Mouse (Mus musculus) macrophage (primary cell): Measurements from ENCODE around the gene A930018P22Rik. TPM values are rescaled to one million over a fixed set of nuclear protein-coding genes. Genes with fewer than 3 reads are reported as not detected.
"Not testable (repeated sequence)": the region's sequence is repeated elsewhere in the genome, so short reads cannot be mapped to it uniquely, and the experiment has no call there.

Source experiments
- H3K27ac ChIP-seq: fragments of 350-480 bp; formaldehyde crosslinking; 2 replicates; pipeline ENCODE4 v1.9.0; 2021
- H3K36me3 ChIP-seq: fragments of 350-480 bp; formaldehyde crosslinking; 2 replicates; pipeline ENCODE4 v1.9.0; 2021; ENCODE audit errors: inconsistent target
- H3K4me3 ChIP-seq: fragments of 350-480 bp; formaldehyde crosslinking; 2 replicates; pipeline ENCODE4 v1.9.0; 2021; ENCODE audit errors: inconsistent target
- H3K79me2 ChIP-seq: fragments of 350-480 bp; formaldehyde crosslinking; 2 replicates; pipeline ENCODE4 v1.9.0; 2021; ENCODE audit errors: inconsistent target
- WGBS: methylation state at CpG from one replicate; pipeline ENCODE4 v1.1.7; 2026; ENCODE audit warnings: inconsistent platforms; ENCODE audit not compliant: missing documents; 5-methylcytosine and 5-hydroxymethylcytosine counted together
- polyA plus RNA-seq: library from polyadenylated mRNA; stranded (reverse); fragments of 250-400 nt; gene quantifications from 3 replicates; pipeline ENCODE4 v1.2.4, GENCODE M21; 2018; ENCODE audit warnings: inconsistent platforms
- total RNA-seq, 78 experiments: library from RNA; depleted of rRNA; stranded (reverse); fragments of 250-400 nt; gene quantifications; 1 replicate in 9 of 78; 2 replicates in 24 of 78; 3 replicates in 43 of 78; 4 replicates in 2 of 78; pipeline ENCODE4 v1.2.4; 2018; ENCODE audit warnings: inconsistent platforms in 56 of 78

A930018P22Rik gene
- total RNA-seq (2018; cell fraction: chromatin; rRNA removed): not detected
- total RNA-seq (2018; cell fraction: cytosol; rRNA removed): not detected
- total RNA-seq (2018; cell fraction: nucleus; rRNA removed): not detected
- not detected in 3 replicates for polyA plus RNA-seq

DNA sequence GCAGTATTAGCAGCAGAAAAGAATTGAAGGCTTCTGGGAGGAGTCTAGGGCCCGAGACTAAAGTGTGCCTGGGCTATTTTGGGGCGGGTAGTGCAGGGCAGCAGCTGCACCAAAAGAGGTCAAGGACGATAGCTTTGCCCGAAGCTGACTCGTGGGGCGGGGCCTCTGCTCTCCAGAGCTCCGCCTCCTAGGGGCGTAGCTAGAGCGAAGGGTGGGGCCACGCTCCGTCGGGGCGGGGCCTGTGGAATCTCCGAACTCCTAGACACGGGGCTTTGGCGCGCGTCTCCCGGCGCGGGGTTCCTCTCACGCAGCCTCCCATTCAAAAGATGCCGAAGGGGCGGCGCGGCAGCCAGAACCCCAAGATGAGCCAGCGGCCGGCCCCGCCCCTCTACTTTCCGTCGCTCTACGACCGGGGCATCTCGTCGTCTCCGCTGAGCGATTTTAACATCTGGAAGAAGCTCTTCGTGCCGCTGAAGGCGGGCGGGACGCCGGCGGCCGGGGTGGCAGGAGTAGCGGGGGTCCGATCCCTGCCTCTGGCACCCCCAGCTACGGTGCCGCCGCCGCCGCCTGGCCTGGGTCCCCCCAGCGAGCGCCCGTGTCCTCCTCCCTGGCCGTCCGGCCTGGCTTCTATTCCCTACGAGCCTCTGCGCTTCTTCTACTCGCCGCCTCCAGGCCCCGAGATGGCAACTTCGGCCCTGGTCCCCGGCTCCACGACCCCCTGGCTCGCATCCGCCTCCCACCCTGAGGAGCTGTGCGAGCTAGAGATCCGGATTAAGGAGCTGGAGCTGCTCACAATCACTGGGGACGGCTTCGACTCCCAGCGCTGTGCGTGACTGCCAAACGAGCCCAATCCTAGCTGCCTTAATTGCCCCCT is at the start of gene A930018P22Rik:
Gene A930018P22Rik, plus strand, starts transcription at position 265 of the 874 bp plus-strand sequence.
- H3K79me2 ChIP-seq: no peaks in the 10 kb centered on the region
- no peaks in the 10 kb centered on the region for H3K36me3 ChIP-seq
- under 1% methylated on average over 74 of the region's 74 CpGs for whole genome bisulfite sequencing
- H3K4me3 ChIP-seq: peak within 1 kb of the TSS; percentile 12; the same call in 1 of the 2 replicates
- no peak within 1 kb of the TSS for H3K27ac ChIP-seq

DNA sequence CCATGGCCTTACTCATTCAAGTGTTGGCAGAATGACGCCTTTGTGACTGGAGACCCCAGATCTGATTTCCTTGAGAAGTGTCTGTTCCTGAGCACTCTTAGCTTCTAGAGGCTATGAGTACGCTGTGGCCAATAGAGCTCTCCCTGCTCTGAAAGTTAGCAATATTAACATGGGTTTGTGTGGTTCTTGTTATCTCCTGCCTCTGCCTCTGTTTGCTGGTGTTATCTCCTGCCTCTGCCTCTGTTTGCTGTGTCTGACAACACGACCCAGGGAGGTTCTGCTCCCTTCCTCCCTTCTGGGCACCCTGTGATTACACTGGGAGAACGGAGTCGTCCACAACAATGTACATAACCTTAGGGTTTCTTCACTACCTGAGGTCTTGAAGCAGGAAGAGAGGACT is 44.3 kb upstream of the A930018P22Rik start:
- not testable (repeated sequence) for H3K4me3 ChIP-seq, H3K79me2 ChIP-seq, H3K36me3 ChIP-seq, H3K27ac ChIP-seq
- 84% methylated on average over 3 of the region's 5 CpGs for WGBS

DNA sequence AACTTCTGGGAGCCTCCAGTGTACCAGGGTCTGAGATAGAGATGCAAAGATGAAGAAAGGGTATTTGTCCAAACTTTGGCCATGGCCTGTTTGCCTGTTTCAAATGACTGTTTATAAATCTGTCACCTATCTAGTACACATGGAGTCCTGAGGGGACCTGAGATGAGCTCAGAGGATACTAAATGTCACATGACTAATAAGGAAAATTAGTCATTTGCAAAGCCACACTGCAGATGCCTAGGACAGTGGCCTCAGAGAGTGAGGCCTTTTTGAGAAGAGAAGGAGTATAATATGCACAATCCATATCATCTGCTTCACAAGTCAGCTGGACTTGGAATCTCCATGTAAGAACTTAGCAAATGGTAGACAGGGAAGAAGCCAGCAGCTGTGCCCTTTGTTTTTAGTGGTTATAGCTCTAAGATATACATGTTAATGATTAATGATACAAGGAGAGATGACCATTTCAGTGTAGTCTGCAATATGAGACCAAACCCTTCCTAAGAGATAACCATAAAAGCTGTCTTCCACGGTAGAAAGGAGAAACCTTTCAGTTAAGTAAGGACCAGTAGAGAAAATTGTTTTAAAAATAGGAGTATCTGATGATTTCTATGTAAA is 41.0 kb upstream of the A930018P22Rik start:
- not testable (repeated sequence) for H3K79me2 ChIP-seq, H3K27ac ChIP-seq, H3K4me3 ChIP-seq, H3K36me3 ChIP-seq
- no CpG with 5 or more reads among the region's 1 CpGs for WGBS

DNA sequence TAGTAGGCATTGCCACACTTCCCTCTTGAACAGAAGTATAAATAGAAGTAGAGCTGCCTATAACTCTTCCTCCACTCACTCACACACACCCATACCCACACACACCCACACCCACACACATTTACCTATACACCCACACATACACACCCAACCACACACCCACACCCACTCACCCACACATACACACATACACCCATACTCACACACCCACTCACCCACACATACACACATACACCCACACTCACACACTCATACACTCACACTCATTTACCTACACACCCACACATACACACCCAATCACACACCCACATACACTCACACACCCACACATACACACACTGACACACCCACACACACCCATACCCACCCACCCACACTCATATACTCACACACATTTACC is 40.1 kb upstream of the A930018P22Rik start:
- H3K27ac ChIP-seq: no peak overlapping the region
- H3K79me2 ChIP-seq: no peaks in the 10 kb centered on the region
- H3K36me3 ChIP-seq: no peaks in the 10 kb centered on the region
- H3K4me3 ChIP-seq: no peak overlapping the region

DNA sequence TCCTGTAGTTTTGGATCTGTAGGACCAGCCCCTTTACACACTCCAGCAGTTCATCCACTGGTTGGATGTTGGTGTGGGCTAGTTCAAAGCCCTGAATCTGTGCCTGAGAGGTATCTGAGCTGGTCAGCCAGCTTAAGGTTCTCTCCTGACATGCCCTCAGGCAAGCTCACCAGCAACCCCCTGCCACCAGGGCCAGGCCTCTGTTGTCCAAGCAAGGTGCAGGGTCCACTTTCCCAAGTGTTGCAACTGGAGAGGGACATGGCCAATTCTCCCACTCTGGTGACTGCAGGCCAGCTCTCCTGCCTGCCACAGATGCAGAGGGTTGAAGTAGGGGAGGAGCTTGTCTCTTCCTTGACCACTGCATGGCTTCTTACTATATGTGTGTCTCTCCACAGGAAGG is 38.5 kb upstream of the A930018P22Rik start:
- not testable (repeated sequence) for H3K27ac ChIP-seq, H3K4me3 ChIP-seq

DNA sequence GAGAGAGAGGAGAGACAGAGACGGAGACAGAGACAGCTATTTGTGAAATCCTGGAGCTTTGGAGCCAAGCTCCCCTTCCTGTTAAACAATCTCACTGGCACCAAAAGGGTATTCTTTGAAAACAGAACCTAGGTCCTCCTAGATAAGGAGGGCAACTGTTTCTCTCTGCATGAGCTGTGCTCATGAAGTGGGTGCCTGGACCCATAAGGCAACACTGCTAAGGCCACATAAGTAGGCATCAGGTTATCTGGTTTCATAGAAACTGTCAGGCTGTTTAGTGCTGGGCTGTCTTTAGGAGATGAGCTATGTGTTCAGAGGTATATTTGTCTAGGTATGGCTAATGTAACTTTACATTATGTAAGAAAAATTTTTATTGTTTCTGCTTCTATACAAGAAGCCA is 35.0 kb upstream of the A930018P22Rik start:
- WGBS: no CpG with 5 or more reads among the region's 1 CpGs
- H3K27ac ChIP-seq, H3K79me2 ChIP-seq, H3K4me3 ChIP-seq, H3K36me3 ChIP-seq: not testable (repeated sequence)

More for the DNA sequence above, 38.5 kb upstream of the A930018P22Rik start:
- H3K79me2 ChIP-seq, H3K36me3 ChIP-seq: not testable (repeated sequence)

DNA sequence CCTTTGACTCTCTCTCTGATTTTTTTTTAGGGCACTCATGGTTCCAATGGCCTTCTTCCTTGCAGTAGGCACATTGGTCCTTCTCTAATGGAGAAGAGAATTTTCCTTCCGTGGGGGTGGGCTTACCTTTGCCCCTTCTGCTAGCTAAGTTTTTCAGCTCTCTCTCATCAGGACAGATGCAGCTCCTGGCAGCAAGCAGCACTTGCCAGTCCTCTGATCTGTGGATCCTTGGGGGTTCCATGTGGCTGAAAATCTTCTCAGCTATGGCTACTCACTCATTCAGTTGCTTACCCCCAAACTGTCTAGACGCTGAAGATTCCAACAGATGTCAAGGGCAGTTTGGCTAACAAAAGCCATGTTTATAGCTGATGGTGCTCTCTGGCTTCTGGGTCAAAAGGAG is 29.3 kb upstream of the A930018P22Rik start:
- 92% methylated on average over 2 of the region's 2 CpGs for WGBS
- Histone ChIP-seq H3K4me3 (no peak overlapping the region), H3K27ac (no peak overlapping the region), H3K79me2 (no peaks in the 10 kb centered on the region), H3K36me3 (no peaks in the 10 kb centered on the region)

DNA sequence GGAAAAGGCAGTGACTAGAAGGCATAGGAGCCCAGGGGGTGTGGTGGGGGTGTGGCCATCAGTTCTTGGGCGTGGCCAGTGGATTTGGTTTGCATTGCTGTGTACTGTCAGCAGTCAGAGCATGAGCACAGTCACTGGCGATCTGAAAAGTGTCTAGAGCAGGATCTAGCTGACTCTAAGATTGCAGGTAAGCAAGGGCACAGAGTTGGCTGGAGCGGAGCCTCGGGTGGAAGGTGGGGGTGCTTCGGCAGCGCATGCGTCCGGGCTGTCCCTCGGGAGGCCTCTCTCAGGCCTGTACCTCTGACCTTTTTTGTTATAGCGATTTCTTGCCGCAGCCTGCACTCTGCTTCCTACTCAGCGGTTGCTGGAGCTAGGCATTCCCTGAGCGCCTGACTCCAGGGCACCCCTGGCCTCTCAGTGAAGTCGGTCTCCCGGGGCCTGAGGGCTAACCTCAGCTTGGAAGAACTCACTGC is 26.8 kb upstream of the A930018P22Rik start, which contains the start of gene Cd59a:
Gene Cd59a, plus strand, starts transcription at position 61 of the 473 bp plus-strand sequence.
- Histone ChIP-seq H3K4me3 (peak within 1 kb of the TSS; percentile 39), H3K27ac (no peak within 1 kb of the TSS), H3K36me3 (no peaks in the 10 kb centered on the region), H3K79me2 (no peaks in the 10 kb centered on the region)
- WGBS: 18% methylated on average over 13 of the region's 15 CpGs

DNA sequence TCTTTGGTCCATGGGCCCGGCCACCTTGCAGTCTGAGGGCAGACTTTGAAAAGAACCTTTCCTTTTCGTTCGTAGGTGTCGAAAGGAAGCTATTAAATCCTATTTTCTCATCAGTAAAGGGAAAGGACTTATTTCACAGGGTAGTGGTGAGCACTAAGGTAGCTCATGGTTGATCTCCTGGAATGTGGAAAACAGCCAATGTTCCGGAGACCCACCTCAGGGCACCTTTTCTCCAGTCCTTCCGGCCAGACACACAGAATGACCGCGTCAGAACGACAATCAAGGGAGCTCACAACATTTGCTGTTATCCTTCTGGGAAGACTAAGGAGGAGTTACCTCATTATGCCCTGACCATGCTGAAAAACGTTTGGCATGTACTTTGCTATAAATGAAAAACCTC is 26.3 kb upstream of the A930018P22Rik start:
- Histone ChIP-seq H3K79me2 (no peaks in the 10 kb centered on the region), H3K4me3 (peak overlapping the region; percentile 39), H3K36me3 (no peaks in the 10 kb centered on the region), H3K27ac (no peak overlapping the region)
- 65% methylated on average over 10 of the region's 10 CpGs for WGBS

DNA sequence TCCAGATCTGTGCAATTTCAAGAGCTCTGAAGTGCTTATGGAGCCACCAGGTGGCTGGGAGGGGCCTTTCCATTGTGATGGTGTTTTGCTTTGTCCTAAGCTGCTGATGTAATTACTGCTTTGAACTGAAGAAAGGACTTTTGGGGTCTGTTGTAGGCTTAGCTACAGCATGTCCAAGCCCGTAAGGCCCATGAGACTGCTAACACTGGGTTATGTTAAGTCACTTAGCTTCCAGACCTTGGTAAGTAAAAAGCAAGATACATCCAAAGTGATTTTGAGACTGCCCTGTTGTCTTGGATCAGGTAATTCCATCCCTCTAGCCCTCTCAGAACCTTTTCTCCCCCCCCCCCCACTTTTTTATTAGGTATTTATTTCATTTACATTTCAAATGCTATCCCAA is 25.8 kb upstream of the A930018P22Rik start:
- H3K36me3 ChIP-seq, H3K79me2 ChIP-seq, H3K4me3 ChIP-seq, H3K27ac ChIP-seq: not testable (repeated sequence)
- WGBS: 100% methylated on average over 1 of the region's 1 CpGs

DNA sequence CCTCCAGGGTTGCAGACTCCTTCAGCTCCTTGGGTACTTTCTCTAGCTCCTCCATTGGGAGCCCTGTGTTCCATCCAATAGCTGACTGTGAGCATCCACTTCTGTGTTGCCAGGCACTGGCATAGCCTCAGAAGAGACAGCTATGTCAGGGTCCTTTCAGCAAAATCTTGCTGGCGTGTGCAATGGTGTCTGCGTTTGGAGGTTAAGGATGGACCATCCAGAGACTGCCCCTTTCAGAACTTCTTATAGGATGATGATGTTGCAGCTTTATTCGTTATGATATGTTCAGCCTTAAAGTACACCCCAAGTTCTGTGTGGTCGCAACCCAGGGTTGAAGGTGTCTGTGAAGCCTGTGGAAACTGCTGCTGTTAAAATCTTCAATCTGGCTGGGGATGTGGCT is 25.2 kb upstream of the A930018P22Rik start:
- not testable (repeated sequence) for H3K36me3 ChIP-seq, H3K4me3 ChIP-seq, H3K79me2 ChIP-seq, H3K27ac ChIP-seq
- WGBS: 96% methylated on average over 4 of the region's 4 CpGs

DNA sequence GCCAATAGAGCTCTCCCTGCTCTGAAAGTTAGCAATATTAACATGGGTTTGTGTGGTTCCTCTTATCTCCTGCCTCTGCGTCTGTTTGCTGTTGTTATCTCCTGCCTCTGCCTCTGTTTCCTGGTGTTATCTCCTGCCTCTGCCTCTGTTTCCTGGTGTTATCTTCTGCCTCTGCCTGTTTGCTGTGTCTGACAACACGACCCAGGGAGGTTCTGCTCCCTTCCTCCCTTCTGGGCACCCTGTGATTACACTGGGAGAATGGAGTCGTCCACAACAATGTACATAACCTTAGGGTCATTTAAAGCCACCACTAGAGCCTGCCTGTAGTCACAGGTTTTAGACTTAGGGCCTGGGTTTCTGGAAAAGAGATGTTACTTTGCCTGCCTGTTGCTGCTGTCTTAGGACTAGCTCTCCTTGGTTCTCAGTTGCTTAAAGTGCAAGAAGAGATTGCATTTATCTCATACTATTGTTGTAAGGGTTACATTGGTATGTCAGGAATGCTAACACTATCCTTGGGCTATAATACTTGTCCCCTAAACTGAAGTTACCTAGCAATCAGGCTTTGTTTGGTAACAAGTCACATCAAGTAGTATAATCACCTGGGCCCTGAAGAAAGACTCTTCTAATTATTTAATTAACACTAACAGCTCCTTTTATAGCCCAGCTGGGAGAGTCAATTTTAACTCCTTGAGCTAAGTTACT is 23.9 kb upstream of the A930018P22Rik start:
- Histone ChIP-seq H3K36me3 (no peaks in the 10 kb centered on the region), H3K27ac (no peak overlapping the region), H3K79me2 (no peaks in the 10 kb centered on the region), H3K4me3 (no peak overlapping the region)
- WGBS: 39% methylated on average over 3 of the region's 3 CpGs

DNA sequence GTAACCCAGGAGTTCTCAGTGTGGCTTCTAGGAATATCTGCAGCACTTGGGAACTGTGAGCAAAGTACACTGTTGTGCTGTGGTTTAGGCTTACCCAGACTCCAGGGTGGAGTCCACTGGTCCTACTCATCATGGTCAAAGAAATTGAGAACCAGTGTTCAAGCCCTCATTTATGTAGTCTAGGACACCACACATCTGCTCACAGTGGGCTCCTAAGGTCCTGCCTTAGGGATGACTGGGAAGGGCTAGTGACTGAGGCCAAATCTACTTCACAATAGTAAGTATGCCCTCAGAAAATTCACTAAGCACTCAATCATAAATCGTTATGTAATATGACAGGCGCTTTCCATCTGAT is 23.4 kb upstream of the A930018P22Rik start:
- no peaks in the 10 kb centered on the region for H3K36me3 ChIP-seq
- H3K27ac ChIP-seq: no peak overlapping the region
- 100% methylated on average over 2 of the region's 2 CpGs for WGBS
- no peak overlapping the region for H3K4me3 ChIP-seq
- H3K79me2 ChIP-seq: no peaks in the 10 kb centered on the region

DNA sequence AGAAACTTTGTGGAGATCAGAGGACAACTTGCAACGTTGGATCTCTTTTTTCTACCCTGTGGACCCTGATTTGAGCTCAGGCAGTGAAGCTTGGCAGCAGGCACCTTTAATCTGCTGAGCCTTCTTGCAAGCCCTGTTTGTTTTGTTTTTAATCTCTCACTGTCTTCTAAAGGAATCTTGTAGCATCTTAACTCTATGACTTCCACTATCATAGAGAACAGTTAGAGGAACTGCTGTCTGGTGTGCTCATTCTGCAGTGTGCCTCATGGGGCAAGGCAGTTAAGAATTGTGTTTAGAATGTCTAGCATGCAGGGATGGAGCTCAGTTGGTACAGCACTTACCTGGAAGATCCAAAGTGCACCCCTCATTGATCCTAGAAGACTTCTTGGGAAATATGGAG is 22.6 kb upstream of the A930018P22Rik start:
- Histone ChIP-seq H3K27ac (no peak overlapping the region), H3K36me3 (no peaks in the 10 kb centered on the region), H3K4me3 (no peak overlapping the region), H3K79me2 (no peaks in the 10 kb centered on the region)
- 80% methylated on average over 1 of the region's 1 CpGs for WGBS

DNA sequence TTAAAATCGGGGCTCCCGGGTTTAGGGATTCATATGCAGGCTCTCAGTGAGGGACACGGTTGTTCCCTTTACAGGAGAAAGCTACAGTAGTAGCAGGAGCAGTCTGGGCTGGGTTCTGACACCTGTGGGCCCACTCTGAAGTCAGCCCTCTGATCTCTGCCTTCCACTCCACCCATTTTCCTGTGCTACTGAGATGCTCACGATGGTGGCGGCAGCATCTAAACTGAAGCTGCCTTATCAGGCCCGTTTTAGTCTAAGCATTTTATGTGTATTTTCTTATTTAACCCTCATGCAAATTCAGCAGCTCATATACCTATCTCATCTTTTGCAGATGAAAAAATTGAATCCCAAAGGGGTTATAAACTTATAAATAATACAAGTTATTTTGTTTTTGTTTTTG is 17.8 kb upstream of the A930018P22Rik start:
- WGBS: 87% methylated on average over 6 of the region's 6 CpGs
- Histone ChIP-seq H3K79me2 (no peaks in the 10 kb centered on the region), H3K36me3 (no peaks in the 10 kb centered on the region), H3K27ac (no peak overlapping the region), H3K4me3 (no peak overlapping the region)
